Mouse (Mus musculus): ENCODE data around the gene Nsa2.
"Not testable (repeated sequence)": the region's sequence is repeated elsewhere in the genome, so short reads cannot be mapped to it uniquely, and the experiment has no call there.

Nsa2 gene

DNA sequence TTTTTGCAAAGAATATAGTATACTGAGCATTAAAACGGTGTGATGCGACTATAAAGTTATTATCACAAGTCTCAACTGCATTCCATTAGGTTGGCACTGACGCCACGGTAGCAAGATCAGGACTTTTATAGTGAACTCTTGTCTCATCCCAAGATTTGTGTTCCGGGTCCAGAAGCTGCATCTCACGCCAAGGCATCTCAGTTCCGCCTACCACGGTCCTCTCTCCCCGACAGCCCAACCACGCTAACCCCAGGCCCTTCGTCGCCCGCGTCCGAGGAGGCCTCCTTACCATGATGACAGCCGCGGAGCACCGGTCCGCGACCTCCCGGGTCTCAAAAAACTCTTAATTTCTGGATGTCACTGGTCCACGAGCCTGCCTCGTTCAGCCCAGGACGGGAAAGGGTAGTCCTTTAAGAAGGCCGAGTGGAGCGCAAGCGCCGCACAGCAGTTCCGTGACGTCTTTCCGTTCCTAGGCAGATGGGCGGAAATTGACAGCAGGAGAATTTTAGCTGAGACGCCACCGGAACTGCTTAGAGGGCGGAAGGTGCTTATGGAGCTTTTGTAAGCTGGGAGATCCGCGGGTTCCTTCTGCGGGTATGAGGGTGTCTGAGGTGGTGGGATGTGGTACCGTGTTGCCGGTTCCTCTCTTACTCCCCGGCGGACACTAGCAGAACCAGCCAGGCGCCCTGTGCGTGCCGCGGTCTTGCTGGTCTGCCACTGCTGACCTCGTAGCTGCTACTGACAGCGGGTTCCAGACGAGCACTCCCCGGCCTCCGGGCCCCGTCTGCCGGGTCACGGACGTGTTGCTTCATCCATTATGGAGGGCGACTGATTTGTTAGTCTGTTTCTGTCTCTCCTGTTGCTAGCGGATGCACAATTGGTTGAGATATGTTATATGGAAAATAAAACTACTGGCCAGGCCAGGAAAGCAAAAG is at the start of gene Nsa2, which contains the start of gene Gfm2:
Gene Nsa2 (minus strand): TSS at position 472 of the 935 bp plus-strand sequence.
Gene Gfm2 (plus strand): TSS at position 472 of the 935 bp plus-strand sequence.
- in situ Hi-C loops (cut with MboI, MseI), result loop anchor here (25.0 kb wide), 1 partner anchor 1775 kb away; no protein-coding TSS in a partner anchor

DNA sequence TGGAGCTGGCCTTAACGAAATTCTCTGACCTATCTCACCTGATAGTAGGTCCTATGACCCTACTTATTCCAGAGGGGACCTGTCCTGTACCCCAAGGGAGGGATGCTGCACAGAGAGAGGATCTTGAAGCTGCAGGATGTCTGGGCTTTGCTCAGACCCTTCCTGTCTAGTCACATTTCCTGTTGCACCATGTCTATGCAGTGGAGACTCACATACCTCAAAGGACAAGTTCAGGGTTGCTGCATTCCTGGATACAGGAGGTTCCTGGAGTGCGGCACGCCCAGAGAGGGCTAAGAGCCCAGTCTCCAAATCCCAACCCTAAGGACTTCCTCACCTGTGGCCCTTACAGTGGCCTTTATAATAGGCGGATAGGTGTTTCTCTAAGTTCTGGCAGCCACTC is 48.6 kb upstream of the Nsa2 start:
- in situ Hi-C loops (cut with MboI, MseI), result no loop called here

GRCm38 (mm10) chr13:97184656-97185055 is 46.9 kb upstream of the Nsa2 start:
- in situ Hi-C loops (cut with MboI, MseI), result no loop called here

GRCm38 (mm10) chr13:97184168-97184567 is 46.4 kb upstream of the Nsa2 start:
- in situ Hi-C loops (cut with MboI, MseI), result no loop called here

GRCm38 (mm10) chr13:97182821-97183220 is 45.1 kb upstream of the Nsa2 start:
- in situ Hi-C loops (cut with MboI, MseI), result no loop called here

DNA sequence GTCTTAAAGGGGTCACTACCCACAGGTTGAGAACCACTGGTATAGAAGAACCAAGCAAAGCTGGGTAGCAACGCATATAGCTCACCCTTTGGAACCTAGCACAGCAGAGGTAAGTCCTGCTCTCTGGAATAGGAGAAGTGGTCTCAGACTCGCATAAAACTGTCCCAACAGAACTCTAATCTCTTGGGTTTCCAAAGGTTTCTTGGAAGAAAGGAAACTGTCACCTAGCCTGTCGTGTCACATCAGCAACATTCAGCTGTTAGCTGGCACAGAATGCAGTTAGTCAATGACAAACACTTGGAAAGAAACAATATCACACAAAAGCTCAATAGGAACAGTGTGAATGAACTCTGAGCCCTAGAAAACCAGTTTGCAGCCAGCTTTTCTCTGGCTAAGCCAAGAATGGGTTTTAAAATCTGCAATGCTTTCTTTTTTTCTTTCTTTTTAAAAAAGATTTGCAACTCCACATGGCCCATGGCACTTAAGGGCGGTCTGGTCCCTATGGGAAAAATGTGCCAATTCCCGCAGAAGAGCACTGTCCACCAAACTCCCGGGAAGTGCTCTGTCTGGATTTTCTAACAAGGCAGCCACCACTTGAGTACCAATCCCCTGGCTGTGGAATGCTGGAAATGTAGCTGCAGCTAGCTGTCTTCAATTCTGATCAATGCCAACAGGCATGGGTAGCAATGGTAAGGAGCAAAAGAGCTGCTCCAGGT is 42.5 kb upstream of the Nsa2 start:
- in situ Hi-C loops (cut with MboI, MseI), result no loop called here

DNA sequence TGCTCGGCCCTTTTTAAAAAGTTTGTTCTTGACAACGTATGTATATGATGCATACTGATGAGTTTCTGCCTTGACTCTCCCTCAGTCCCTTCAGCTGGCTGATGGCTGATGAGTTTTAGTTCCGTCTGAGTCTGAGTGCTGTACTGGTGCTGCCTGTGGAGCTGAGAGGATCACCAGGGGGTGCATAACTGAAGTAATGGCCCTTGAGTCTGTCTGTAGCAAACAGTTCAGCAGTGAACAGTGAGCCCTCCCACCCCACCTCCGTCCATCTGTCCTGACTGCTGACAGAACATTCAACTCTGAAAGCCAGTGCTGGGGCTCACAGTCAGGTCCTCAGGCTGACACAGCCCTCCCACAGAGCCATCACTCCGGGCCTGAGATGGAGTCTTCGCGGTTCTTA is 41.2 kb upstream of the Nsa2 start:
- in situ Hi-C loops (cut with MboI, MseI), result no loop called here

DNA sequence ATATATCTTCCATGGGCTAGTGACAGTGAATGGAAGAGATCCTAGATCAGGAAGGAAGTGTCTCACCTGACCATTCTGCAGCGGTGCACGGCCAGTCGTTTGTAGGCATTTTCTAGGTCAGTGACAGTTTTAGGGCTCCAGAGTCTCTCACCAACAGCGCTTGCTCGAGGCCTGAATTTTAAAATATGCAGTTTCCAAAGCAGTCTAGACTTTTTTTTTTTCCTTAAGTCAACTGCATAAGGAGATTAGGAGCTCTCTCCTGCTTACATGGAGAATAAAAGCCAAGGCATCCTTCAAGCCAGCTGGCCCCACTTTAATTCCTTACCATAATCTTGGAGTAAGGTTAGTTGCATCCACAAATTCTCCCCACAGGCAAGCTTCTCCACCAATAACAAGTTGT is 39.0 kb upstream of the Nsa2 start:
- in situ Hi-C loops (cut with MboI, MseI), result no loop called here

GRCm38 (mm10) chr13:97175520-97176264 is 38.0 kb upstream of the Nsa2 start:
- in situ Hi-C loops (cut with MboI, MseI), result no loop called here

DNA sequence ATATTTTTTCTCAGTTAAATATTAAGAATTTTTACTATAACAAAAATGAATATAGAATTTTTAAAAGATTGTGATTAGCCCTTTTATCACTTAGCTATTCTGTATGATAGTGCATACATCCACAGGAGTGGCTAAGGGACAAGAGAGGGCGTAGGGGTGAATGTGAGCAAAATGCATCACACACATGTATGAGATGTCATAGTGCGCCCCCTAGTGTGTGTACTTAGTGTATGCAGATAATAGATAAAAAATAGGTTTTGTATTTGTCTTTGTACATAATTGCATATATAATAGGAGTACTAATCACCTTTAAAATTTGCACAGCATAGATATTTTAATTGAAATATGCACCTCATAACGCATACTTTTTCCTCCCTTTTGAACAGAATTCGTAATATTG is 8.1 kb upstream of the Nsa2 start:
- in situ Hi-C loops (cut with MboI, MseI), result loop anchor here (25.0 kb wide), 1 partner anchor 1784 kb away; no protein-coding TSS in a partner anchor

- in situ Hi-C loops (cut with MboI, MseI), result loop anchor here (25.0 kb wide), 1 partner anchor 1780 kb away; no protein-coding TSS in a partner anchor
Observed at GRCm38 (mm10) chr13:97142321-97142720, 4.6 kb upstream of the Nsa2 start.

DNA sequence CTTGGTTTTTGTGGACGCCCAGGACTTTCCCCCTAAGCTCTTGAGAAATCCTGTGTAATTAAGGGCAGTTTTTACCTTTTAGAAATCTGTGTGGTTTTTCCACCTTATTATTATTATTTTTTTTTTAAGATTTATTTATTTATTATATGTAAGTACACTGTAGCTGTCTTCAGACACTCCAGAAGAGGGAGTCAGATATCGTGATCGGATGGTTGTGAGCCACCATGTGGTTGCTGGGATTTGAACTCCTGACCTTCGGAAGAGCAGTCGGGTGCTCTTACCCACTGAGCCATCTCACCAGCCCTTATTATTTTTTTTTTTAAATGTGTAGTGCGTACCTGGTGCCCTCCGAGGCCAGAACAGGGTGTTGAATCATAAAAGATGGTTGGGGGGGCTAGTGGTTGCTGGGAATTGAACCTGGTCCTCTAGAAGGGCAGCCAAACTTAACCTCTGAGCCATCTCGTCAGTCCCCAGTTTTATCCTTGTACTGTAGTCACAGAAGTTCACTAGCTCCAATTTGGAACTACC is 731 bp upstream of the Nsa2 start:
- in situ Hi-C loops (cut with MboI, MseI), result loop anchor here (25.0 kb wide), 1 partner anchor 1776 kb away; no protein-coding TSS in a partner anchor

DNA sequence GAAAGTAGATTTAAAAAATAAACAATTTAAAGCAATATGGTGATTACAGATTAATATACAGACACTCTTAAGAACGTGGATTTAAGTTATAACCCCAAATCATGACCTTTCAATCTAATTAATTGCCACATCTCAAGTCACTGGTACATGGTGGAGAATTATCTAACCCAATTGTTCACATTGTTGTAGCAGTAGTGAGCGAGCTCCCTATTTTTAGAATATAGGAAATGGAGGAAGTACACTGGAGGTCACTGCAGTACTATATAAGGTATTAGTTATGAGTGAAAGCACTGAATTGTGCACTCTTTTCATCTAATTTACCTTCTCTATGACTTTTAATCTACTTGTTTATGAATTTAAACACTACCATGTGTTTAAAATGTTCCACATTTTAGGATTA is 7.3 kb downstream of the Nsa2 start:
- in situ Hi-C loops (cut with MboI, MseI), result loop anchor here (25.0 kb wide), 1 partner anchor 1768 kb away; no protein-coding TSS in a partner anchor

DNA sequence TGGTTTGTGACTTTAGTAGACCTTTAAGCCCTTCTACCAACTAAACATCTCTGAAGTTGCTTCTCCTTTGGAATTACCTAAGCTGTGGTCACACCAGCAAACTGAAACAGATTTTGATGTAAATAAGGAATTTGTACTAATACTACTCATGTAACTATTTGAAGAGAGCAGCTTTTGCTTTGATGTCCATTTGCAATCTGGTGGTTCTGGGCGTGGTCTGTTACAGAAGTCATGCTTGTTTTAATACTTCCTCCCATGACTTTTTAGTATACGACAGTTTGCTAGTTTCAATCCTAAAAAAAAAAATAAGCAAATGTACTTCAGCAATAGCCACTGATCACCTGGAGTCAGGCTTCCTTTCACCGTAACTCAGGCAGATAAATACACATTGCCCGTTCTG is 8.1 kb downstream of the Nsa2 start:
- in situ Hi-C loops (cut with MboI, MseI), result loop anchor here (25.0 kb wide), 1 partner anchor 1767 kb away; no protein-coding TSS in a partner anchor

DNA sequence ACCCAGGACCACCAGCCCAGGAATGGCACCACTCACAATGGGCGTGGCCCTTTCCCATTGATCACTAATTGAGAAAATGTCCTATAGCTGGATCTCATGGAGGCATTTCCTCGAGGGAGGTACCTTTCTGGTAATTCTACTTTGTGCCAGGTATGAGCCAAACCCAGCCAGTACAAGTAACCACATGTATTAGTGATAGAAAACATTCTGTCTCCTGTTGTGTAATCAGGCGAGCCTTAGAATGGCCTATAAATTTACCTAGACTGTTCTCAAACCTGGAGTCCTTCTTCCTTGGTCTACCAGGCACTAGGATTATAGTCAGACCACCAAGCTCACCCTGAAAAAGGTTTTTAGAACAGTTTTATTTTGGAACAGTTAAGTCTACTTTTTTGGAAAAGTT is 16.4 kb downstream of the Nsa2 start:
- in situ Hi-C loops (cut with MboI, MseI), result no loop called here

GRCm38 (mm10) chr13:97109046-97109445 is 28.7 kb downstream of the Nsa2 start:
- in situ Hi-C loops (cut with MboI, MseI), result no loop called here

GRCm38 (mm10) chr13:97107721-97108120 is 30.0 kb downstream of the Nsa2 start:
- in situ Hi-C loops (cut with MboI, MseI), result not testable (repeated sequence)

DNA sequence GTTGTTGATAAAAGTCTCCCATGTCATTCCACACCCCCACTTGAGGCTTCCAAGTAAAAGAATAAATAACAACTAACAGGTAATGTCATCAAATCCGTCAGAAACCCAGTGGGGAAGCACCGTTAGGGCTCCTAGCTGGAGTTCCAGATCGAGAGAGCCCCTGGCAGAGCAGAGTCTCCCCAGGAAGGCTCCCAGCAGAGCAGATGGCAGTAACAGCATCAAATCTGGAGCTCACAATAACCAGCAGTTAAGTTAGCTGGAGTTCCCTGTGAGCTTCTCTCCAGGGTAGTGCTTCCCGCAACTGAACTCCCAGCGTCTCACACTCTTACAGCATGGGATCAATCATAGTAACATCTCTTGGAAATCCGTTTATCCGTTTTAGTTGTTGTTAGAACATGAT is 32.7 kb downstream of the Nsa2 start:
- in situ Hi-C loops (cut with MboI, MseI), result no loop called here

- in situ Hi-C loops (cut with MboI, MseI), result no loop called here
Observed at GRCm38 (mm10) chr13:97099187-97099852, 38.4 kb downstream of the Nsa2 start, which contains the start of gene Gm6169. Gene Gm6169 (minus strand): TSS chr13:97099237.

GRCm38 (mm10) chr13:97095726-97096125 is 42.0 kb downstream of the Nsa2 start:
- in situ Hi-C loops (cut with MboI, MseI), result no loop called here

GRCm38 (mm10) chr13:97088183-97088582 is 49.6 kb downstream of the Nsa2 start:
- in situ Hi-C loops (cut with MboI, MseI), result no loop called here
